Mouse (Mus musculus) heart, embryonic 12.5 days (tissue): ENCODE data around the gene Gapt. TPM values are rescaled to one million over a fixed set of nuclear protein-coding genes. Genes with fewer than 3 reads are reported as not detected.
"Not testable (repeated sequence)": the region's sequence is repeated elsewhere in the genome, so short reads cannot be mapped to it uniquely, and the experiment has no call there.

Source experiments
- ATAC-seq: fragments of 200-750 bp; cut with Nextera tagmentation; 2 replicates; pipeline ENCODE4 v1.8.0; 2017; ENCODE audit warnings: moderate TSS enrichment, moderate library complexity; ENCODE audit not compliant: insufficient number of reproducible peaks, low FRiP score
- H3K27ac ChIP-seq: fragments of 300-500 bp; sonication (generic); 2 replicates; pipeline ENCODE4 v1.5.1; 2016; ENCODE audit warnings: mild to moderate bottlenecking, moderate library complexity; ENCODE audit not compliant: poor library complexity, severe bottlenecking
- H3K27me3 ChIP-seq: fragments of 300-500 bp; sonication (generic); replicated peaks from 2 replicates; pipeline ENCODE4 v1.6.1; 2016; ENCODE audit warnings: mild to moderate bottlenecking, moderate library complexity
- H3K36me3 ChIP-seq: fragments of 300-500 bp; sonication (generic); 2 replicates; pipeline ENCODE4 v1.6.1; 2016; ENCODE audit warnings: mild to moderate bottlenecking, moderate library complexity
- H3K4me1 ChIP-seq: fragments of 300-500 bp; sonication (generic); replicated peaks from 2 replicates; pipeline ENCODE4 v1.6.1; 2016; ENCODE audit warnings: mild to moderate bottlenecking
- H3K4me2 ChIP-seq: fragments of 300-500 bp; sonication (generic); 2 replicates; pipeline ENCODE4 v1.6.1; 2016; ENCODE audit warnings: mild to moderate bottlenecking, moderate library complexity
- H3K4me3 ChIP-seq: fragments of 300-500 bp; sonication (generic); 2 replicates; pipeline ENCODE4 v1.5.1; 2016; ENCODE audit warnings: mild to moderate bottlenecking
- H3K9ac ChIP-seq: fragments of 300-500 bp; sonication (generic); 2 replicates; pipeline ENCODE4 v1.6.1; 2016; ENCODE audit warnings: mild to moderate bottlenecking, moderate library complexity
- H3K9me3 ChIP-seq: fragments of 300-500 bp; sonication (generic); replicated peaks from 2 replicates; pipeline ENCODE4 v1.6.1; 2016; ENCODE audit warnings: mild to moderate bottlenecking, moderate library complexity
- WGBS: fragments of 180-500 bp; shearing (Covaris S2); methylation state at CpG from one replicate; pipeline ENCODE4 v1.1.7; 2016; 5-methylcytosine and 5-hydroxymethylcytosine counted together
- polyA plus RNA-seq: library from polyadenylated mRNA; unstranded; fragments of >200 nt; fragmentation: Nextera tagmentation; extraction: Ambion mirVana; gene quantifications from 2 replicates; pipeline ENCODE4 v1.2.1, GENCODE M21; 2016

The Gapt gene
- 0.15 TPM in 1 of 2 replicates, not detected in the other for polyA plus RNA-seq

- Histone ChIP-seq H3K4me2 (no peak within 1 kb of the TSS), H3K9ac (no peak within 1 kb of the TSS), H3K4me1 (no peaks in the 10 kb centered on the region), H3K9me3 (no peaks in the 10 kb centered on the region), H3K4me3 (no peak within 1 kb of the TSS), H3K27ac (no peak within 1 kb of the TSS), H3K27me3 (no peaks in the 10 kb centered on the region), H3K36me3 (no peaks in the 10 kb centered on the region)
- WGBS, result 78% methylated on average over 2 of the region's 2 CpGs
- no peak for ATAC-seq
Observed at GRCm38 (mm10) chr13:110356941-110357340, at the start of gene Gapt. TSS of gene Gapt (minus strand) at chr13:110357199.

GRCm38 (mm10) chr13:110406152-110406551 lies 49.2 kb upstream of the Gapt start:
- no peaks in the 10 kb centered on the region for H3K27me3 ChIP-seq
- no peak for ATAC-seq
- H3K27ac ChIP-seq, result no peak overlapping the region
- no peaks in the 10 kb centered on the region for H3K4me1 ChIP-seq
- H3K4me3 ChIP-seq, result no peak overlapping the region
- no peak overlapping the region for H3K4me2 ChIP-seq
- H3K36me3 ChIP-seq, result peaks cover 8% of the 10 kb centered on the region
- 82% methylated on average over 5 of the region's 5 CpGs for WGBS
- no peak overlapping the region for H3K9ac ChIP-seq
- no peaks in the 10 kb centered on the region for H3K9me3 ChIP-seq

GRCm38 (mm10) chr13:110404686-110405085 lies 47.7 kb upstream of the Gapt start:
- H3K27me3 ChIP-seq, H3K4me1 ChIP-seq, H3K9me3 ChIP-seq, H3K27ac ChIP-seq, H3K4me2 ChIP-seq, ATAC-seq, H3K9ac ChIP-seq, H3K4me3 ChIP-seq: not testable (repeated sequence)
- 79% methylated on average over 5 of the region's 5 CpGs for WGBS
- peaks cover 21% of the 10 kb centered on the region for H3K36me3 ChIP-seq

- no peak overlapping the region for H3K9ac ChIP-seq
- no peak overlapping the region for H3K27ac ChIP-seq
- peaks cover 9% of the 10 kb centered on the region for H3K4me1 ChIP-seq
- 68% methylated on average over 8 of the region's 8 CpGs for whole genome bisulfite sequencing
- no peak overlapping the region for H3K4me3 ChIP-seq
- no peaks in the 10 kb centered on the region for H3K9me3 ChIP-seq
- no peak overlapping the region for H3K4me2 ChIP-seq
- H3K27me3 ChIP-seq, result no peaks in the 10 kb centered on the region
- ATAC-seq, result no peak
- peaks cover 28% of the 10 kb centered on the region for H3K36me3 ChIP-seq
Observed at GRCm38 (mm10) chr13:110404059-110404458, 47.1 kb upstream of the Gapt start.

GRCm38 (mm10) chr13:110401877-110402276 lies 44.9 kb upstream of the Gapt start:
- H3K4me2 ChIP-seq, result no peak overlapping the region
- H3K9me3 ChIP-seq, result no peaks in the 10 kb centered on the region
- H3K27ac ChIP-seq, result no peak overlapping the region
- H3K9ac ChIP-seq, result no peak overlapping the region
- ATAC-seq, result no peak
- WGBS, result 60% methylated on average over 2 of the region's 2 CpGs
- H3K27me3 ChIP-seq, result no peaks in the 10 kb centered on the region
- no peak overlapping the region for H3K4me3 ChIP-seq
- H3K36me3 ChIP-seq, result peaks cover 45% of the 10 kb centered on the region
- peaks cover 24% of the 10 kb centered on the region for H3K4me1 ChIP-seq

GRCm38 (mm10) chr13:110401443-110401842 lies 44.4 kb upstream of the Gapt start:
- no peak for ATAC-seq
- Histone ChIP-seq H3K27me3 (no peaks in the 10 kb centered on the region), H3K9ac (no peak overlapping the region), H3K9me3 (no peaks in the 10 kb centered on the region), H3K4me2 (no peak overlapping the region), H3K27ac (no peak overlapping the region), H3K4me1 (peaks cover 28% of the 10 kb centered on the region), H3K4me3 (no peak overlapping the region), H3K36me3 (peaks cover 49% of the 10 kb centered on the region)
- 80% methylated on average over 3 of the region's 3 CpGs for WGBS

GRCm38 (mm10) chr13:110398513-110399270 lies 41.7 kb upstream of the Gapt start:
- H3K4me1 ChIP-seq, result peaks cover 32% of the 10 kb centered on the region
- no peaks in the 10 kb centered on the region for H3K9me3 ChIP-seq
- peak overlapping the region; percentile 72 for H3K4me2 ChIP-seq
- 55% methylated on average over 24 of the region's 24 CpGs for WGBS
- H3K4me3 ChIP-seq, result peak overlapping the region; percentile 97
- peak overlapping the region; percentile 56 for H3K27ac ChIP-seq
- no peaks in the 10 kb centered on the region for H3K27me3 ChIP-seq
- H3K9ac ChIP-seq, result peak overlapping the region; percentile 66
- ATAC-seq, result no peak
- H3K36me3 ChIP-seq, result peaks cover 52% of the 10 kb centered on the region

- H3K9me3 ChIP-seq, result no peaks in the 10 kb centered on the region
- H3K9ac ChIP-seq, result peak overlapping the region; percentile 66
- peaks cover 34% of the 10 kb centered on the region for H3K4me1 ChIP-seq
- no peaks in the 10 kb centered on the region for H3K27me3 ChIP-seq
- WGBS, result 72% methylated on average over 8 of the region's 8 CpGs
- peak overlapping the region; percentile 72 for H3K4me2 ChIP-seq
- peak overlapping the region; percentile 56 for H3K27ac ChIP-seq
- no peak for ATAC-seq
- H3K36me3 ChIP-seq, result peaks cover 52% of the 10 kb centered on the region
- peak overlapping the region; percentile 97 for H3K4me3 ChIP-seq
Observed at GRCm38 (mm10) chr13:110397750-110398149, 40.8 kb upstream of the Gapt start.

- Histone ChIP-seq H3K27me3 (no peaks in the 10 kb centered on the region), H3K9me3 (no peaks in the 10 kb centered on the region), H3K4me2 (peak overlapping the region; percentile 85), H3K9ac (peak overlapping the region; percentile 100), H3K27ac (peak overlapping the region; percentile 90), H3K36me3 (peaks cover 44% of the 10 kb centered on the region), H3K4me3 (peak overlapping the region; percentile 97), H3K4me1 (peaks cover 37% of the 10 kb centered on the region)
- no peak for ATAC-seq
- 7% methylated on average over 21 of the region's 21 CpGs for WGBS
Observed at GRCm38 (mm10) chr13:110395916-110396685, 39.1 kb upstream of the Gapt start.

- Histone ChIP-seq H3K9ac (peak overlapping the region; percentile 100), H3K4me1 (peaks cover 36% of the 10 kb centered on the region), H3K4me2 (peak overlapping the region; percentile 85), H3K4me3 (peak overlapping the region; percentile 97), H3K36me3 (peaks cover 35% of the 10 kb centered on the region), H3K9me3 (no peaks in the 10 kb centered on the region), H3K27ac (peak overlapping the region; percentile 90), H3K27me3 (no peaks in the 10 kb centered on the region)
- WGBS, result under 1% methylated on average over 41 of the region's 41 CpGs
- no peak; the same call in 1 of the 2 replicates for ATAC-seq
Observed at GRCm38 (mm10) chr13:110395179-110395794, 38.3 kb upstream of the Gapt start.
